Mouse (Mus musculus): ENCODE data around the gene Mon1a. TPM values are rescaled to one million over a fixed set of nuclear protein-coding genes. Genes with fewer than 3 reads are reported as not detected.

The Mon1a gene
- polyA plus RNA-seq, 1 experiment = 12.9 TPM

- TF ChIP-seq POLR2A (IDR thresholded peaks at IDR 0.05; ENCODE audit: borderline replicate concordance, control insufficient read depth, low read depth, low read length) (no peak), CTCF (IDR thresholded peaks at IDR 0.05; ENCODE audit: control insufficient read depth, insufficient read depth, low read length) (no peak)
- WGBS = 89% methylated on average over 5 of the region's 5 CpGs
- Histone ChIP-seq H3K4me1 (ENCODE audit: control insufficient read depth, insufficient read depth, low read length) (no peaks in the 10 kb centered on the region), H3K27ac (ENCODE audit: control insufficient read depth, insufficient read depth, low read depth, low read length, poor library complexity) (no peak overlapping the region), H3K4me3 (replicated peaks; ENCODE audit: control insufficient read depth, low read depth, low read length) (no peak overlapping the region)
These were observed 39.8 kb downstream of the Mon1a start for GRCm38 (mm10) chr9:107927749-107928148.

- 68% methylated on average over 3 of the region's 3 CpGs for WGBS
- Histone ChIP-seq H3K4me3 (replicated peaks; ENCODE audit: control insufficient read depth, low read depth, low read length) (no peak within 1 kb of the TSS), H3K4me1 (ENCODE audit: control insufficient read depth, insufficient read depth, low read length) (no peaks in the 10 kb centered on the region), H3K27ac (ENCODE audit: control insufficient read depth, insufficient read depth, low read depth, low read length, poor library complexity) (no peak within 1 kb of the TSS)
- TF ChIP-seq CTCF (IDR thresholded peaks at IDR 0.05; ENCODE audit: control insufficient read depth, insufficient read depth, low read length) (no peak), POLR2A (IDR thresholded peaks at IDR 0.05; ENCODE audit: borderline replicate concordance, control insufficient read depth, low read depth, low read length) (no peak)
These were observed 40.2 kb downstream of the Mon1a start, which contains the start of gene Actl11 for GRCm38 (mm10) chr9:107928169-107928568. Gene Actl11 (plus strand): TSS chr9:107928469.

GRCm38 (mm10) chr9:107932221-107932620 lies 44.3 kb downstream of the Mon1a start:
- TF ChIP-seq POLR2A (IDR thresholded peaks at IDR 0.05; ENCODE audit: borderline replicate concordance, control insufficient read depth, low read depth, low read length) = no peak
- no peak for TF ChIP-seq CTCF (IDR thresholded peaks at IDR 0.05; ENCODE audit: control insufficient read depth, insufficient read depth, low read length)
- H3K4me3 ChIP-seq (replicated peaks; ENCODE audit: control insufficient read depth, low read depth, low read length) = no peak overlapping the region
- H3K27ac ChIP-seq (ENCODE audit: control insufficient read depth, insufficient read depth, low read depth, low read length, poor library complexity) = no peak overlapping the region
- WGBS = 83% methylated on average over 4 of the region's 4 CpGs
- H3K4me1 ChIP-seq (ENCODE audit: control insufficient read depth, insufficient read depth, low read length) = no peaks in the 10 kb centered on the region

- Histone ChIP-seq H3K27ac (ENCODE audit: control insufficient read depth, insufficient read depth, low read depth, low read length, poor library complexity) (no peak overlapping the region), H3K4me1 (ENCODE audit: control insufficient read depth, insufficient read depth, low read length) (no peaks in the 10 kb centered on the region), H3K4me3 (replicated peaks; ENCODE audit: control insufficient read depth, low read depth, low read length) (no peak overlapping the region)
- WGBS = 78% methylated on average over 11 of the region's 11 CpGs
- TF ChIP-seq POLR2A (IDR thresholded peaks at IDR 0.05; ENCODE audit: borderline replicate concordance, control insufficient read depth, low read depth, low read length) (no peak), CTCF (IDR thresholded peaks at IDR 0.05; ENCODE audit: control insufficient read depth, insufficient read depth, low read length) (no peak)
These were observed 46.2 kb downstream of the Mon1a start for GRCm38 (mm10) chr9:107934146-107934545.

GRCm38 (mm10) chr9:107935374-107935773 lies 47.4 kb downstream of the Mon1a start, which contains the start of gene Camkv:
Gene Camkv (plus strand): TSS chr9:107935674.
- Histone ChIP-seq H3K4me3 (replicated peaks; ENCODE audit: control insufficient read depth, low read depth, low read length) (no peak within 1 kb of the TSS), H3K27ac (ENCODE audit: control insufficient read depth, insufficient read depth, low read depth, low read length, poor library complexity) (no peak within 1 kb of the TSS), H3K4me1 (ENCODE audit: control insufficient read depth, insufficient read depth, low read length) (no peaks in the 10 kb centered on the region)
- TF ChIP-seq POLR2A (IDR thresholded peaks at IDR 0.05; ENCODE audit: borderline replicate concordance, control insufficient read depth, low read depth, low read length) (no peak), CTCF (IDR thresholded peaks at IDR 0.05; ENCODE audit: control insufficient read depth, insufficient read depth, low read length) (no peak)
- 46% methylated on average over 3 of the region's 3 CpGs for WGBS

GRCm38 (mm10) chr9:107935790-107936214 lies 47.9 kb downstream of the Mon1a start:
- Histone ChIP-seq H3K4me3 (replicated peaks; ENCODE audit: control insufficient read depth, low read depth, low read length) (no peak overlapping the region), H3K4me1 (ENCODE audit: control insufficient read depth, insufficient read depth, low read length) (no peaks in the 10 kb centered on the region), H3K27ac (ENCODE audit: control insufficient read depth, insufficient read depth, low read depth, low read length, poor library complexity) (no peak overlapping the region)
- WGBS = under 1% methylated on average over 41 of the region's 41 CpGs
- TF ChIP-seq CTCF (IDR thresholded peaks at IDR 0.05; ENCODE audit: control insufficient read depth, insufficient read depth, low read length) (no peak), POLR2A (IDR thresholded peaks at IDR 0.05; ENCODE audit: borderline replicate concordance, control insufficient read depth, low read depth, low read length) (no peak)

GRCm38 (mm10) chr9:107936215-107936822 lies 48.4 kb downstream of the Mon1a start:
- Histone ChIP-seq H3K4me1 (ENCODE audit: control insufficient read depth, insufficient read depth, low read length) (no peaks in the 10 kb centered on the region), H3K27ac (ENCODE audit: control insufficient read depth, insufficient read depth, low read depth, low read length, poor library complexity) (no peak overlapping the region), H3K4me3 (replicated peaks; ENCODE audit: control insufficient read depth, low read depth, low read length) (no peak overlapping the region)
- WGBS = 16% methylated on average over 29 of the region's 29 CpGs
- no peak for TF ChIP-seq POLR2A (IDR thresholded peaks at IDR 0.05; ENCODE audit: borderline replicate concordance, control insufficient read depth, low read depth, low read length)
- TF ChIP-seq CTCF (IDR thresholded peaks at IDR 0.05; ENCODE audit: control insufficient read depth, insufficient read depth, low read length) = no peak

GRCm38 (mm10) chr9:107936831-107937230 lies 48.9 kb downstream of the Mon1a start:
- no peak overlapping the region for H3K27ac ChIP-seq (ENCODE audit: control insufficient read depth, insufficient read depth, low read depth, low read length, poor library complexity)
- 66% methylated on average over 3 of the region's 3 CpGs for WGBS
- TF ChIP-seq POLR2A (IDR thresholded peaks at IDR 0.05; ENCODE audit: borderline replicate concordance, control insufficient read depth, low read depth, low read length) (no peak), CTCF (IDR thresholded peaks at IDR 0.05; ENCODE audit: control insufficient read depth, insufficient read depth, low read length) (no peak)
- no peak overlapping the region for H3K4me3 ChIP-seq (replicated peaks; ENCODE audit: control insufficient read depth, low read depth, low read length)
- no peaks in the 10 kb centered on the region for H3K4me1 ChIP-seq (ENCODE audit: control insufficient read depth, insufficient read depth, low read length)
